Comparison of ENCODE assay signal across 31 mouse cellular contexts in genomic region chr1:54354786-54355185, GRCm38 (mm10).
"Had no signal": no experiment of that assay in that cellular context is flagged by ENCODE, and none has a peak within 500 bp of the region (broad histone marks: within the 10 kb centered on the region; RNA-seq: fewer than 3 reads in every experiment).

No protein-coding gene starts in this region.

- DNase-seq: left cerebral cortex, postnatal 4 days; liver; liver, embryonic 13.5 days; liver, postnatal 0 days; lung, adult 18-20 months; lung, adult 2 months; lung, embryonic 14.5 days; lung, postnatal 10 days; lung, postnatal 14 days; lung, postnatal 4 days; midbrain, embryonic 14.5 days had no signal

- H3K36me3 ChIP-seq: limb, embryonic 10.5 days; limb, embryonic 12.5 days; limb, embryonic 13.5 days; limb, embryonic 15.5 days; liver, embryonic 12.5 days; liver, embryonic 13.5 days; liver, embryonic 15.5 days; lung, embryonic 15.5 days; midbrain, embryonic 10.5 days; midbrain, embryonic 12.5 days; midbrain, embryonic 13.5 days; midbrain, embryonic 15.5 days; neural tube, embryonic 12.5 days had no signal

- H3K9me3 ChIP-seq: limb, embryonic 10.5 days; limb, embryonic 12.5 days; limb, embryonic 13.5 days; limb, embryonic 15.5 days; liver, embryonic 12.5 days; liver, embryonic 13.5 days; liver, embryonic 15.5 days; lung, embryonic 15.5 days; midbrain, embryonic 10.5 days; midbrain, embryonic 12.5 days; midbrain, embryonic 13.5 days; midbrain, embryonic 15.5 days; neural tube, embryonic 12.5 days had no signal

- H3K27me3 ChIP-seq: limb, embryonic 12.5 days; limb, embryonic 13.5 days; limb, embryonic 15.5 days; liver, embryonic 12.5 days; liver, embryonic 13.5 days; liver, embryonic 15.5 days; lung, embryonic 15.5 days; megakaryocyte, embryonic 14.5 days; midbrain, embryonic 12.5 days; midbrain, embryonic 13.5 days; midbrain, embryonic 15.5 days; neural tube, embryonic 12.5 days had no signal

- H3K4me3 ChIP-seq: limb, embryonic 10.5 days; limb, embryonic 12.5 days; limb, embryonic 13.5 days; limb, embryonic 15.5 days; liver, embryonic 12.5 days; liver, embryonic 13.5 days; liver, embryonic 15.5 days; lung, embryonic 15.5 days; megakaryocyte, embryonic 14.5 days; midbrain, embryonic 10.5 days; midbrain, embryonic 12.5 days; midbrain, embryonic 13.5 days; midbrain, embryonic 15.5 days; myocyte; neural tube, embryonic 12.5 days had no signal

- H3K27ac ChIP-seq: limb, embryonic 10.5 days; limb, embryonic 12.5 days; limb, embryonic 13.5 days; limb, embryonic 15.5 days; liver, embryonic 12.5 days; liver, embryonic 13.5 days; liver, embryonic 14.5 days; liver, embryonic 15.5 days; lung, embryonic 15.5 days; macrophage; midbrain, embryonic 10.5 days; midbrain, embryonic 12.5 days; midbrain, embryonic 13.5 days; midbrain, embryonic 15.5 days; neural tube, embryonic 12.5 days had no signal

- H3K9ac ChIP-seq: limb, embryonic 12.5 days; limb, embryonic 13.5 days; limb, embryonic 15.5 days; liver, embryonic 12.5 days; liver, embryonic 13.5 days; liver, embryonic 14.5 days; liver, embryonic 15.5 days; liver, postnatal 0 days; lung, embryonic 14.5 days; lung, embryonic 15.5 days; midbrain, embryonic 12.5 days; midbrain, embryonic 13.5 days; midbrain, embryonic 15.5 days; neural tube, embryonic 12.5 days had no signal

- H3K4me1 ChIP-seq: limb, embryonic 10.5 days; limb, embryonic 12.5 days; limb, embryonic 13.5 days; limb, embryonic 15.5 days; liver, embryonic 12.5 days; liver, embryonic 13.5 days; liver, embryonic 15.5 days; lung, embryonic 15.5 days; megakaryocyte, embryonic 14.5 days; midbrain, embryonic 10.5 days; midbrain, embryonic 12.5 days; midbrain, embryonic 13.5 days; midbrain, embryonic 15.5 days; neural tube, embryonic 12.5 days had no signal

- ATAC-seq: liver, embryonic 12.5 days; liver, postnatal 0 days; lung, postnatal 0 days; midbrain, embryonic 13.5 days; midbrain, embryonic 15.5 days; midbrain, embryonic 16.5 days had no signal

- H3K4me2 ChIP-seq: limb, embryonic 12.5 days; limb, embryonic 13.5 days; limb, embryonic 15.5 days; liver, embryonic 11.5 days; liver, embryonic 12.5 days; liver, embryonic 13.5 days; liver, embryonic 15.5 days; lung, embryonic 14.5 days; lung, embryonic 15.5 days; midbrain, embryonic 11.5 days; midbrain, embryonic 12.5 days; midbrain, embryonic 13.5 days; midbrain, embryonic 15.5 days; neural tube, embryonic 12.5 days had no signal
